Mouse (Mus musculus) adrenal gland, adult 2 months (tissue): ENCODE measurements around the gene Ube2q2. TPM values are rescaled to one million over a fixed set of nuclear protein-coding genes. Genes with fewer than 3 reads are reported as not detected.
"Not testable (repeated sequence)": the region's sequence is repeated elsewhere in the genome, so short reads cannot be mapped to it uniquely, and the experiment has no call there.

Experiments used
- DNase-seq: peaks from one replicate; pipeline ENCODE4 v3.0.0; 2021
- polyA plus RNA-seq: library from polyadenylated mRNA; depleted of rRNA; stranded (reverse); fragments of >200 nt; gene quantifications from 2 replicates; pipeline ENCODE4 v1.2.3, GENCODE M21; 2012; rRNA removed
- total RNA-seq, 2 experiments: library from RNA; stranded (reverse); gene quantifications; 2 replicates each; pipeline ENCODE4 v1.2.3; 2021

Gene Ube2q2
- total and polyA plus RNA-seq, 3 experiments: 35.3 to 62.9 (median 52.7) TPM

DNA sequence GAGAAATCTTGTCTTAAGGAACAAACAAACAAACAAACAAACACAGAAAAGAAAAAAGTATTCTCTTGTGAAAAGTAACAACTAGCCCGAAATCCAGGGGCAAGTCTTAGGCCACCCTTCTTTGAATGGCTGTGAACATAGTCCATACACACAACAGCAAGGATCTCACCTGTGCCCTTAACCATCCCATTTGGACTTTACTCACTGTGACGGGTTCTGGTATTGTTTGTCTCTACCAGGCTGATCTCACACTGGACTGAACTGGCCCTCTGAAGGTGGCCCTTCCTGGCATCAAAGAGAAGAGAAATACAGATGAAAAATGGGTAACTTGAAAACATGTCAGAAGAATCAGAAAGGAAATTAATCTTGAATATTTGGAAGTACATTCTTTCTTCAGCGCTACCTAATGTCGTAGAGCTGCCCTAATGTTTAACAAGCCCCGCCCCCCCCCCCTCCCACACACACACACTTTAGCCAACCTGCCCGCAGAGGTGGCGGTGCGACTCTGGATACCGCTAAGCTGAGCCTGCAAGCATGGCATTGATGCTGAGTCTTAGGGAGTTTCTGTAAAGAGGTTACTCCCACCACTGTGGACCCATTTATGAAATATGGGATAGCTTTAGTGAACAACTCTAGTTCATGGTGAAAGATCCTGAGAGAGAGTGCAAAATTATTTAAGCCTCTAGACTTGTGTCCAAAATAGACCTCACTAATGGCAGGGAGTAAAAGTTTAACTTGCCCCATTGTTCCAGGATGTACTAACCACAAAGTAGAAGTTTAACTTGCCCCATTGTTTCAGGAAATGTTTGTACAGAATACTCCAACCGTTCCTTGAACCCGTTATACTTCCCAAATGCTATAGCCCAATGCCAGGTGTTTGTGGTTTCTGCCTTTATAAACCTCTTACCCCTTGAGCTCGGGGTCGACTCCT lies 87.8 kb downstream of the Ube2q2 start:
- DNase-seq: no peak

DNA sequence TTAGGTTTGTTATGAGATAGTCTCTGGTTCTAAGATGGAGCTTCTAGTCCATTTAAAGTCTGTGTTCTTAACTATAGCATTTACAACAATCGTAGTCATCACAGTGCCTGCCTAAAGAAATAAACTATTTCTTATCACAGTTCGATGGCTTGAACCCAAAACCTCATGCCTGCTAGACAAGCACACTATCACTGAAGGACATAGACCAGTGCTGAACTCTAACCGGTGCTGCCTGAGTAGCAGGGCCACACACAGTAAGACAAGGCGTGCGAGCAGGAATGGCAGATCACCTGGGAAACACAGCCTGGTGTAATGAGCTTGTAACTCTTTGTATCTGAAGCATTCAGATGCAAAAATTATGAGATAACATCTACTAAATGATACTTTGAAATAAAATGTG lies 92.2 kb downstream of the Ube2q2 start:
- no peak for DNase-seq

DNA sequence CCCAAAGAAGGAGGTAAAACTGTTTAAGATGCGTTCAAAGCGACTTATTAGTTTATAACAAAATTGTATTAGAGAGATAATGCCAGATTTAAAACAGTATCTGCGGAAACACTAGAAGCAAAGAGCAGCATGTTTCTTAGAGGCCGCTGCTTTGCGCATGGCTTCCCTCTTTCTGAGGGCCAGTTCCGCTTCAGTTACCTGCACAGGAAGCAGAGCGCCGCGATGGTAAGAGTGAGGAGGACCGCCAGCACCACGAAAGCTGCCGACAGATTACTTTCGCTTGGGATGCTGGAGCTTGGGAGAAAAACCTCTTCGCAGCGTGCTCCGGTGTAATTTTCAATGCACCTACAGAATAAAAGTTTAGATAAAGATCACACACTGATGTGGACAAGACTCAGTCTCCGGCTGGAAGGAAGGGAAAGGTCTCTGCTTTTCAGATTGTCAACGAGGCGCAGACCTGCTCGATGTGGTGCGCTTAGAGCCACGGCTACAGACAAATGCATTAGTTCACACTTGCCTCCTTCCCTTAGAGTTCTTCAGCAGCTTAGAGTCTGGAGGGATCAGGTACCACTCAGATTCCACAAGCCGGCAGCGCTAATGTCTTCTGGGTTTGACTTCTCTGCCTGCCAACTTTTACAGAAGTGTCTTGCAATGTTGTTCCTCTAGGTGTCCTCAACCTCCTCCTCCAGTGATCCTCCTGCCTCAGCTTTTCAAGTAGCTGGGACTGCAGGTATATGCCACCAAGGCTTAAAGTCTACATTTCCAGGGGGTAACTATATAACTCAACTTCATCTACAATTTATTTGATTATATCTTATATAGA lies 93.4 kb downstream of the Ube2q2 start:
- DNase-seq: no peak

DNA sequence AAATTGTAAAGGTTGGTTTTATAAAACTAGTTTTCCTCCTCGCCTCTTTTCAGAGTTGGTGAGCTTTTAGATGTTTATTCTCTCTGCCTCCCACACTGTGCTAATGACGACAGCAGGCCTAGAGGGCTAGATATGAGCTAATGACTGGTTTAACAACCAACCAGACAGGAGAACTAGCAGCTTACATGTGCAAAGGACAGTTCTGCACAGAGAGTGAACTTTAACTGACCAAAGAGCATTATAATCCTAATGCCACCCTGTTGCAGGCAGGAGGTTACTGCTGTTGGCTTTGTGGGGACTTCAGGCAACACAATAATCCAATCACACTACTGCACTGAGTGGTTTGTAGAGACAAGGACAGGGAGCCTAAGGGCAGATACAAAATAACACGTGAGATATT lies 94.6 kb downstream of the Ube2q2 start:
- no peak for DNase-seq

DNA sequence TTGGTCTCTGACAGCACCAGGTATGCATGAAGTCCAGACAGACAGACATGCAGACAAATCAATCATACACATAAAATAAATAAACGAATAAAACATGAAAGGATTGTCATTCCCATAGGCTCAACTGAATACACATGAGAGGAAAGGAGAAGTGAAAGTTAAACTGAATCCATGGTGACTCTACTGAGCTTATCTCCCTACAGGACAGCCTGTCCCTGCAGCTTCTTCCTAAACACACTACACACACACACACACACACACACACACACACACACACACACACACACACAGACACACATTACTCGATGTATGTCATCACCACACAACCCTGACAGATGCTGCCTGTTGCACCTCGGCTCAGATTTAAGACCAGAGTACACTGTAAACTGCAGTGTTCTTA lies 95.4 kb downstream of the Ube2q2 start:
- no peak for DNase-seq

DNA sequence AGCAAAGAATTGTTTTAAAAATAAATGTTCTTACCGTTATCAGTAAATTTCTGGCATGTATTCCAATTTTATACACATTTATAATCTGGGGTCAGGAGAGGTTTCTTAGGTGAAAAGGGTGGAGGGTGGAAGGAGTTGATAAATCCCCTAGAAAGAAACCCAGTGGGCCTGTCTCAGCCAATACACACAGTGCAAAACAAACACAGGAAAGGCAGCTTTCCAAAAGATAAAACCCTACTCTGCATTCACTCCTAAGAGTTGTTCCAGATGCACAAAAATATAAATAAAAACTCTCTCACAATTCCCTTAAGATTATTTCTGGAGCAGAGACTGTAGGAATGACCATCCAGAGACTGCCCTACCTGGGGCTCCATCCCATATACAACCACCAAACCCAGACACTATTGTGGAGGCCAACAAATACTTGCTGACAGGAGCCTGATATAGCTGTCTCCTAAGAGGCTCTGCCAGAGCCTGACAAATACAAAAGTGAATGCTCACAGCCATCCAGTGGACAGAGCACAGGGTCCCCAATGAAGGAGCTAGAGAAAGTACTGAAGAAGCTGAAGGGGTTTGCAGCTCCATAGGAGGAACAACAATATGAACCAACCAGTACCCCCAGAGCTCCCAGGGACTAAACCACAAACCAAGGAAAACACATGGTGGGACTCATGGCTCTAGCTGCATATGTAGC lies 96.5 kb downstream of the Ube2q2 start:
- DNase-seq: not testable (repeated sequence)

DNA sequence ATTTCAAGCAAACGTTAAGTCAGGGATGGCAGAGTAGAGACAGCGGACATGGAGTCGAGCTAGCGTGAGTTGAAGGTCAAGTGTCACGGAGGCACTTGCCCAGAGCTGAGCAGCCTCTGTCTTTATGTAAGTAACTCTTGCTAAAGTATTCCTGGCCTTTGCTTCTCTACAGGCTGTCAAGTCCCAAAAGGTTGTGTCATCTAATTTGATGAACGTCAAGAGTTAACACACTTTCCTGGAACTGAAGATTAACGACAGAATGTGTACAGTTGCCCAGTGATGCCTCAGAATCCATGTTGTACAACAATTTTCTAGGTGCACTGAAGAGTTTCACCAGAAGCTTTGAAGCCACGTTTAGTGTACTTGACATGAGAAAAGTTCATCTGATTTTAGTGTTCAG lies 97.8 kb downstream of the Ube2q2 start:
- no peak for DNase-seq

DNA sequence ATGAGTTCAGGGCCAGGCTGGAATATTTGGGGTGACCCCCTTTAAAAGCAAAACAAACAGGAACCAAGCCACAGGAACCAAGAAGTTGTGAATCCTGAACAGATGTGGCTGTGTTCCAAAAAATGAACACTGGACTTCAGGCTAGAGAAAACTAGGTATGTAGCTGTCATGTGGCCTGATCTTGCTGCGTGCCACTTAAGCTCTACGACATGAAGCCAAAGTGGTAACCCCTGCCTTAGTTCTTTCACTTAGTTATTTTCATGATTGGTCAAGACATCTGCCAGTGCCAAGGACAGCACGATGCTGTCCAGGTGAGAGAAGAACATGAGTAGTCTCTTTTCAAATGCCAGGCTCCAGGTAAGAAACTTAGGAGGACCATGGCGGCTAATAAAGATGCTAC lies 98.3 kb downstream of the Ube2q2 start:
- no peak for DNase-seq

DNA sequence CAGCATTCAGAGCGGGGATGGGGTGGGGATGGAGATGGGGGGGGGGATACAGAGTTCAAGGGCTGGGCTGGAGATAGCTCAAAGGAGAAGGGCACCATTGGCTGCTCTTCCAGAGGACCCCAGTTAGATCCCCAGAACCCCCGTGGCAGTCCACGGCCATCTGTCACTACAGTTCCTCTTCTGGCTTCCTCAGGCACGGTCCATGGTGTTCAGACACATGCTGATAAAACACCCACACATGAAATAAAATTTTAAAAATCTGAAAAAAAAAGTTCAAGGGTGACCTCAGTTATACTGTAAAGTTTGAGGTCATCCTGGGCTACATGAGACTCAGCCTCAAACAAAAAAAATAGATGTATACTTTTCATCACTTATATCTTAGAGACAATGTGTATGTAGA lies 99.8 kb downstream of the Ube2q2 start:
- DNase-seq: no peak

DNA sequence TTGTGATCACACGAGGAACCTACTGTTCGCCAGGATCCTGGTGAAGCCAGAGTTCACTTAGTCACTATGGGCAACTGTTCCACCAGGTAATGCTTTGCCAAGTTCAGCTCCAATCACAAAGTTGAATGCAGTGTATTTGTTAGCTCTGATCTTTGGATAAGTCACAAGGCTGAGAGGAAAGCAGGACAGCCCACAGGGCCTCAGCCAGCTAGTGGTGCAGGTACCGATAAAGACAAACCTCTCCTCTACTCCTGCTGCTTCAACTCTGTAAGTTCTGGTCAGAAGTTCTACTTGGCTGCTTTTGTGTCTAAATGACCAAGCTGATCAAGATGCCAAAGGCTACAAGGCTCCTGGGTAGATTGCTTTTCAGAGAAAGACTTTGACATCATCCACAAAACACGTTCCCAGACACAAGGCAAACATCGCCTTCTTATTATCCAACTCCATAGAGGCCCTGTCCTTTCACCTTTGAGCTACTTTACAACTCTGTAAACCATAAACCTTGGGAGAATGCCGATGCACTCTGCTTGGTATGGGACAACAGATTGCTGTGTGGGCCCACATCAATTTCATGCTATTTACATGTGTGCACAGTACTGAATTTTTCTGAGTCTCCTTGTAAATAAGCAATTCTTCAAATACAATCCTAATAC lies 102.1 kb downstream of the Ube2q2 start:
- no peak for DNase-seq

DNA sequence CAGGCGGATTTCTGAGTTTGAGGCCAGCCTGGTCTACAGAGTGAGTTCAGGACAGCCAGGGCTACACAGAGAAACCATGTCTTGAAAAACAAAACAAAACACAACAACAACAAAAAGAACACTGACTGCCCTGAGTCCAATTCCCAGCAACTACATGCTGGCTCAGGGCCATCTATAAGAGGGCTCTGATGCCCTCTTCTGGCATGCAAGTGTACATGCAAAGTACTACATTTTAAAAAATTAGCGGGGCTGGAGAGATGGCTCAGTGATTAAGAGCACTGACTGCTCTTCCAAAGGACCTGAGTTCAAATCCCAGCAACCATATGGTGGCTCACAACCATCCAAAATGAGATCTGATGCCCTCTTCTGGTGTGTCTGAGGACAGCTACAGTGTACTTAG lies 103.4 kb downstream of the Ube2q2 start:
- DNase-seq: not testable (repeated sequence)

DNA sequence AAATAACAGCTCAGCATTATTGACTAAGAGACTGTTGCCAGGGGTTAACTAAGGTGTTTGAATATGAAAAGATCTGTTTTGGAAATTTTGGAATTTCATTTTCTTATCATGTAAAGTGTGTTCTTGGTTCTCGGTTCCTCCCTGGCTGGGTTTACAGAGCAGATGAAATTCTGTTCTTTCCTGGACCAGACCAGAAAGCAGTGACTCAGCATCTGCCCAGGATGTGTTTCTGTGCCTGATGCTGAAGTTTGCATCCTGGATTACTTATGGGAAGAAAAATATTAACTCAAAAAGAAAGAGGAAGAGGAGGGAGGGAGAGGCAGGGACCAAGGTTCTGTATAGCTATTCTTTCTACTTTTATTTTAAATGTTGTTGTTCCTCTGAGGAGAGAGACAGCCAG lies 105.2 kb downstream of the Ube2q2 start:
- DNase-seq: no peak

DNA sequence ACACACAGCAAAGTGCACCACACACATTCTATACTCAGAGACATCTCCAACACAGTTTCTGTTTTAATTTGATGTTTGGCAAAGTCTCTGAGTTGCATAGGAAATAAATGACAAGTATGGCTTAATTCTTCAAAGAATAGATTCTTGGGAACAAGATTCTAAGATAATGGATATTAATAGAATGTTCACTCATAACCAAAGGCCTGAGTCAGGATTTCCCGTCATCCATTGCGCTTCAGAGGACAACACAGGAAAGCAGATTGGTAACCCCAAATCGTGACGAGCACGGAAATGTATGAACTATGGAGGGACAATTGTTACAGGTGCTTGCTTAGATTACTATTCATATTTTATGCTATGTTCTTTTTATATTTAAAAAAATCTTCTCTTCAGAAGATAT lies 106.4 kb downstream of the Ube2q2 start:
- DNase-seq: no peak

DNA sequence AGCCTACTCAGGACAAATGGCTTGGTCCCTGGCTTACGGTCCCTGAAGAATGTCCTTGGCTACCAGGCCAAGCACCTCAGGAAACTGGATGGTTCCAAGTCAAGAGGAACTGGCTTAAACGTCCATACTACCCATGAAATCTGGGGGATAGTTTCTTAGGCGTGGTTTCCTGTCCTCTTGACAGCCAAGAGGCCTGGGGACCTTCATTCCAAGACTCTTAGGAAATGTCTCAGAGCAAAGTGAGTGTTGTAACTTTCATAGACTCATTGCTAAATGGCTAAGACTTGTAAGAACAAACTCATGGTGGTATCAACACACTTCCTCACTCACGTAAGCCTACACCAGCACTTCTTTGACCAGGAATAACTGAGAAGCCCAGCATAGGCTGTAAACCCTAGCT lies 107.0 kb downstream of the Ube2q2 start:
- DNase-seq: peak; percentile 25

DNA sequence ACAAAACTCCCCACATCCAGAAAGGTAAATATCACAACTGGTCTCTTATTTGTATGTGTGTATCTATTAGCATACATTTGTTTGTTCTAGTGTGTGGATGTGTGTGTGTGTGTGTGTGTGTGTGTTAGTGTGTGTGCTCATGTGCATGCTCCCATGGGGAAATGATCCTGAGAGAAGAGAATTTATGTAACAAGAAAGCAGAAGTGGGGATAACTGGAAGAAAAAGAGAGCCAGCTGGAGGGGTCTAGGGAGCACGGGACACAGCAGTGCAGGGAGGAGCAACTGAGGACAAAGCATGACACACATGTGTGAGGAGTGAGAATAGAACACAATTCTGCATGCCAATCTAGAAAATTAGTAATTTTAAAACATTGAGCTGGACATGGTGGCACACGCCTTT lies 108.5 kb downstream of the Ube2q2 start:
- DNase-seq: no peak

Other genes starting within 250 kb of the Ube2q2 start
- gene Hykk, start 231.6 kb upstream of the Ube2q2 start, total RNA-seq: 1 to 10 TPM; 1.5 to 2.5 TPM
- 0.50 and 0.61 TPM in 2 replicates for gene Hykk, start 231.6 kb upstream of the Ube2q2 start, polyA plus RNA-seq
- 100 to 1,000 TPM; 167 to 183 TPM for gene Psma4, start 198.1 kb upstream of the Ube2q2 start, total RNA-seq
- gene Psma4, start 198.1 kb upstream of the Ube2q2 start, polyA plus RNA-seq: 12.8 and 15.1 TPM in 2 replicates
- gene AY074887, start 197.9 kb upstream of the Ube2q2 start, total RNA-seq: not detected
- gene AY074887, start 197.9 kb upstream of the Ube2q2 start, polyA plus RNA-seq: not detected in 2 replicates
- gene Chrna5, start 168.0 kb upstream of the Ube2q2 start, total RNA-seq: 1 to 10 TPM in 1 of 2 experiments, under 1 TPM in 1; 0.63 to 1.2 TPM
- gene Chrna5, start 168.0 kb upstream of the Ube2q2 start, polyA plus RNA-seq: 0.09 and 0.12 TPM in 2 replicates
- gene Chrna3, start 122.3 kb upstream of the Ube2q2 start, total RNA-seq: 10 to 100 TPM; 16.7 to 22.7 TPM
- 8.6 and 16.0 TPM in 2 replicates for gene Chrna3, start 122.3 kb upstream of the Ube2q2 start, polyA plus RNA-seq
- 10 to 100 TPM in 1 of 2 experiments, 1 to 10 TPM in 1; 9.7 to 15.3 TPM for gene Chrnb4, start 100.1 kb upstream of the Ube2q2 start, total RNA-seq
- gene Chrnb4, start 100.1 kb upstream of the Ube2q2 start, polyA plus RNA-seq: 5.5 and 10.6 TPM in 2 replicates
- 10 to 100 TPM; 32.5 to 40.3 TPM for gene Fbxo22, start 60.1 kb downstream of the Ube2q2 start, total RNA-seq
- 6.4 and 7.5 TPM in 2 replicates for gene Fbxo22, start 60.1 kb downstream of the Ube2q2 start, polyA plus RNA-seq
- gene Nrg4, start 178.0 kb downstream of the Ube2q2 start, total RNA-seq: 10 to 100 TPM; 27.8 to 44.6 TPM
- 12.4 and 18.8 TPM in 2 replicates for gene Nrg4, start 178.0 kb downstream of the Ube2q2 start, polyA plus RNA-seq
- 1 to 10 TPM in 1 of 2 experiments, under 1 TPM in 1; 0.69 to 1.0 TPM for gene Tmem266, start 178.1 kb downstream of the Ube2q2 start, total RNA-seq
- 1.5 and 1.6 TPM in 2 replicates for gene Tmem266, start 178.1 kb downstream of the Ube2q2 start, polyA plus RNA-seq